Mouse (Mus musculus) frontal cortex, postnatal 36 days (tissue): ENCODE data around the gene Krtcap2.
A peak's percentile ranks its signal among the peaks of the same experiment; 100 is the strongest.

ENCODE experiments used
- DNase-seq, 2 experiments: peaks; one replicate each; pipeline ENCODE4 v3.0.0; 2022; ENCODE audit warnings: low spot score in 2 of 2

The Krtcap2 gene

GRCm38 (mm10) chr3:89281579-89282290 lies 36.0 kb downstream of the Krtcap2 start:
- DNase-seq: peak; percentile 81 to 82

- DNase-seq: no peak
Observed at GRCm38 (mm10) chr3:89282291-89282643, 36.5 kb downstream of the Krtcap2 start.

DNA sequence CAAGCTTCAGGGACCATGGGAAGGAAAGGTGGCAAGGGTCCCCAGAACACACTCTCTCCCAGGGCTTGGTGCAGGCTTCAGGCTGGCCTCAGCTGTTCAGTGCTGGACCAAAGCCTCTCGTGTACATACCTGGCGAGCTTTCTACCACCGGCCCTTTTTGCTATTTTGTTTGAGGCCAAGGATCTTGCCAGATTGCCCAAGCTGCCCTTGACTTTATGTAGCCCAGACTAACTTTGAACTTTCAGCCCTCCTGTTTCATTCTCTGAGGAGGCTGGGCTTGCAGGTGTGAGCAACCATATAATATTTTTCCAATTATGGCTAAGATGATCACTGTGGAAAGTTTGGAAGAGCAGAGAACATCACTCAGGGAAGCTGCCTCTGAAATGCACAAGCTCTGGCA lies 38.5 kb downstream of the Krtcap2 start:
- no peak for DNase-seq

GRCm38 (mm10) chr3:89285526-89285925 lies 39.8 kb downstream of the Krtcap2 start:
- DNase-seq: no peak

- DNase-seq: no peak
Observed at GRCm38 (mm10) chr3:89287286-89287685, 41.5 kb downstream of the Krtcap2 start.

GRCm38 (mm10) chr3:89288503-89288928 lies 42.8 kb downstream of the Krtcap2 start:
- peak in 1 of 2 experiments; percentile 25 for DNase-seq

- DNase-seq: no peak
Observed at GRCm38 (mm10) chr3:89291874-89292273, 46.1 kb downstream of the Krtcap2 start.

GRCm38 (mm10) chr3:89292303-89292702 lies 46.5 kb downstream of the Krtcap2 start:
- no peak for DNase-seq

- no peak for DNase-seq
Observed at GRCm38 (mm10) chr3:89293247-89293918, 47.6 kb downstream of the Krtcap2 start.

GRCm38 (mm10) chr3:89294195-89294594 lies 48.4 kb downstream of the Krtcap2 start:
- DNase-seq: no peak

DNA sequence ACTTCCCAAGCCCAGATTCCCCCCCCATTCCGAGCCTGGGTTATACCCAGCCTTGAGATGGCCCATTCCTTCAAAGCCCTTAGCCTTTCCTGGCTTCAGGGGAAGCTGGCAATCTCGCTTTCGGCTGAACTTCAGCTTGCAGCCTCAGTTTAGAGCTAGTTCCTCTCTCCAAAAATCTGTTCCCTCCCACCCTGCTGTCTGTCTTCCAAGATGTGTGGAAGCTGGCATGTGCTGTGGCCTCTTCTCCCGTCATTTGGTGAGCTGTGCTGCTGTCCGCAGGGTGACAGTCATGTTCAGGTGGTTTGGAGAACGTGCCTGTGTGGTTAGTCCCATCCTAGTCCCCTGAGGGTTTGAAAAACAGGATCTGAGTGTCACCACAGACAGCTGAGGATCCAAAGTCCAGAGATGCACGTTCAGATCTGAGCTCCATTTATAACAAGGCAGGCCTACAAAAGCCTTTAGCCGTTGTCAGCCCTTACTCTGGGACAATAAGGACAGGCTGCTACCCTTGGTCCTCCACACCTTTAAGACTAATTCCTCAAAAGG lies 50.0 kb downstream of the Krtcap2 start:
- no peak for DNase-seq

- peak in 1 of 2 experiments; percentile 13 for DNase-seq
Observed at GRCm38 (mm10) chr3:89296761-89297396, 51.1 kb downstream of the Krtcap2 start.

DNA sequence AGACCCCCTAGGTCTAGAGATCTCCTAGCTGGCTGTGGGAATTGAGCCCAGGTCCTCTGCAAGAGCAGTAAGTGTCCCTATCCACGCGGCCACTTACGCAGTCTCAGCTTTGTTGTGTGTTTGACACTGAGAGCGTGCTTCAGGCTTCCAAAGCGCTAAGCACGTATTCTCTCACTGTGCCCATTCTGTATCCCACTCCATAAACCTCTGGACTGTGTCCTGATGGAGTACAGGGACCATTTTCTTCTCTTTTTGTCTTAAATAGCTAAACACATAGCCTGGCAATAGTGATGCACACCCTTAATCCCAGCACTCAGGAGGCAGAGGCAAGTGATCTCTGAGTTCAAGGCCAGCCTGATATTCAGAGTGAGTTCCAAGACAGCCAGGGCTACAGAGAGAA lies 53.1 kb downstream of the Krtcap2 start:
- DNase-seq: no peak

DNA sequence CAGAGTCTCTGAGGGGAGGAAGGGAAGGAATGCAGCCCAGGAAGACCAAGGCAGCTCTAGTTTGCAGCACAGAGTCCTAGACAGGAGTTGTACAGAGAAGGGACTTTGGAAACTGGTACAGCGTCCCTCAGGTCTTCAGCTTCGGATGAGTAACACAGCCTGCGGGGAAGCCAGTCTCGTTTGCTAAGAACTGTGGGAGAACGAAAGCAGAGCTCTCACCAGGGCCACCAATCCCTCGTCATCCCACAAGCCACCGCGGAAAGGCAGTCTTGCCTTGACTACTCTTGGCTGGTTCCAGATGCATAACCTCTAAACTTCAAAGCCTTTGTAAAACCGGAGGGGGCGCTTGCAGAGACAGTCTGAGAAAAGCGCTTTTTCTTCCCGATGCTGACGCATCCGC lies 53.7 kb downstream of the Krtcap2 start:
- DNase-seq: peak in 1 of 2 experiments; percentile 50
